Mouse (Mus musculus) G1E (cell line): ENCODE data around the gene Pdcd1lg2.

Experiments used
- CTCF ChIP-seq: IDR thresholded peaks from 2 replicates; pipeline ENCODE4 v1.5.1; 2012; ENCODE audit warnings: low read depth, low read length, inconsistent platforms, mixed read lengths
- POLR2AphosphoS5 ChIP-seq: IDR thresholded peaks from 2 replicates; pipeline ENCODE4 v1.6.1; 2012; ENCODE audit warnings: low read depth, low read length, inconsistent platforms; ENCODE audit not compliant: insufficient replicate concordance

GRCm38 (mm10) chr19:29486545-29487206 is 76.0 kb downstream of the Pdcd1lg2 start:
- TF ChIP-seq CTCF, result no peak
- TF ChIP-seq POLR2AphosphoS5, result no peak
